Mouse (Mus musculus): ENCODE measurements around the gene Ms4a4b.
"Not testable (repeated sequence)": the region's sequence is repeated elsewhere in the genome, so short reads cannot be mapped to it uniquely, and the experiment has no call there.

The Ms4a4b gene

DNA sequence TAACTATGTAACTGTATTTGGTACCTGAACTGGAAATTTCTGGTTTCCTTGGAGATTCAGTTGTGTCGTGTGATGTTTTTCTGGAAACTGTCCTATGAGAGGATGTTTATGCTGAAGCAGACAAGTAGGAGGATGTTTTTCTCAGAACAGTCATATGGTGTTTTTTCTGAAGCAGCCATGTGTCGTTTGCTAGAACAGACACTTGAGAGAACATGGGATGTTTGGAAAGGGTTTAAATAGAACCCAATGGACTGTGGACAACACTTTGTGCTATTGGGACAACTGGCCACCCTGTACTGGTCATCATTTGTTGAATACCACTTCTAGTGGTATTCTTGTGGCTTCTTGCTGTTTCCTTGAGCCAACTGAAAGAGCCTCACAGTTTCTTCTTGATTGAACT lies 42.4 kb downstream of the Ms4a4b start, which contains the start of gene Gm8369:
Gene Gm8369, plus strand, starts transcription at position 193 of the 400 bp plus-strand sequence.
- DNase-seq (ENCODE audit: extremely low read depth, low read depth) = no peak

DNA sequence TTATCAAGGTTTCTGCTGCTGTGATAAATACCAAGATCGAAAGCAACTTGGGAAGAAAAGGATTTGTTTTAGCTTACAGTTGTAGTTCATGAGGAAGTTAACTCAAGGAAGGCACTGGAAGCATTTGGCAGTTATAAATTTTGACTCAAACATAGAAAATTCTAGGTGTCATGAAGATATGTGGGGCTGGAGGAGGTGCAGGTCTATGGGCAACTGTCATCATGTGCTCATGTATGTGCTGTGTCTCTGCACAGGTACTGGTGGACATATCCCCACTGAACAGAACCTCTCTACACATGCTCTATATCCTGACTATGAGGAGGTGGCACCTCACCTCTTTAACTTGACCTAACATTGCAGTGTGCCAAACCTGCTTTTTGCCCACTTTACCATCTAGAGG lies 43.2 kb downstream of the Ms4a4b start:
- no peak for DNase-seq (ENCODE audit: extremely low read depth, low read depth)

DNA sequence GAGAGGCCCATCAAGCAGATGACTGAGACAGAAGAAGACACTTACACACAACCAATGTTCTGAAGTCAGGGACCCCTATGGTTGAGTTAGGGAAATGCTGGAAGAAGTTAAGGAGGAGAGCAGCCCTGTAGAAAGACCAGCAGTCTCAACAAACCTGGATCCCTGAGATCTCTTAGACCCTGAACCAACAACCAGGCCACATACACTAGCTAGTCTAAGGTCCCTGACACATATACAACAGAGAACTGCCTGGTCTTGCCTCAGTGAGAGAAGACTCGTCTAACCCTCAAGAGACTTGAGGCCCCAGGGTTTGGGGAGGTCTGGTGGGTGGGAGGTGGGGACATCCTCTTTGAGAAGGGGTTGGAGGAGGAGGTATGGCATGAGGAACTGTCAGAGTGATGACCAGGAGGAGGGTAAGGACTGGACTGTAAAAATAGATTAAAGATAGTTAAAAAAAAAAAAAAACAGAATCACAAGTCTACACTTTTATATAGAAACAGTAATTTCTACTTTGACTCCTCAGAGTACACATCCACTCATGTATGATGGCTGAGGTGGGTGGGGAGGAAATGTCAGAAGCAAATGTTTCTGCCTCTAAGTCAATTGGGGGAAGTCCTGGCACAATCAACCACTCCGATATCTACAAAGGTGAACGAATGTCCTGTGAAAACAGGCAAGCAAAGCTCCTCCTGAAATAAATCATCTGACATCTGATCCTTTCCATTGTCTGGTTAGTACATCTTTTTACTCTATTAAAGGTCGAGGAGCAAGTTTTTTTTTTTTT lies 48.2 kb downstream of the Ms4a4b start:
- DNase-seq (ENCODE audit: extremely low read depth, low read depth) = no peak

DNA sequence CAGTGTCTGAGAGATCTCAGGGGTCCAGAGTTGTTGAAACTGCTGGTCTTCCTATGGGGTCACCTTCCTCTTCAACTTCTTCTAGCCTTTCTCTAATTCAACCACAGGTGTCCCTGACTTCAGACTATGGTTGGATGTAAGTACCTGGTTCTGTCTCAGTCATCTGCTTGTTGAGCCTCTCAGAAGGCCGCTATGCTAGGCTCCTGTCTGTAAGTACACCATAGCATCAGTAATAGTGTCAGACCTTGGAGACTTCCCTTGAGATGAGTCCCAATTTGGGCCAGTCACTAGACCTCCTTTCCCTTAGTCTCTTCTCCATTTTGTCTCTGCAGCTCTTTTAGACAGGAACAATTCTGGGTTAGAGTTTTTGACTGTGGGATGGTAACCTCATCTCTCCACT lies 49.3 kb downstream of the Ms4a4b start:
- DNase-seq (ENCODE audit: extremely low read depth, low read depth) = no peak

DNA sequence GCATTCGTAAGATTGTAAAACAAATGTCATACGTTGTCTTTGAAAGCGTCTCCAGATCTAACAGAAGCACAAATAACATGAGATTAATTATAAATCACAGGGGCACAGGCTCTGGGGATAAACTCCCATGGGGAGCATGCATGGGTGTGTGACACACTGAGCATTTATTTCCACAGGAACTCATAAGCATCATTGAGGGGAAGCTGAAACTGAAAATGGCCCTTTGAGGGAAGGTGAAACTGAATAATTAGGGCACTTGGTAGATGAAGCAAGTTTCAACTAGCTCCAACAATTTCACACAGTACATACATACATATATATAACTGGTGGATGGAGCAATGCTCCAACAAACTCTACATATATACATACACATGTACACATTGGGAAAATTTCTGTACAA lies 51.2 kb downstream of the Ms4a4b start:
- DNase-seq (ENCODE audit: extremely low read depth, low read depth) = no peak

DNA sequence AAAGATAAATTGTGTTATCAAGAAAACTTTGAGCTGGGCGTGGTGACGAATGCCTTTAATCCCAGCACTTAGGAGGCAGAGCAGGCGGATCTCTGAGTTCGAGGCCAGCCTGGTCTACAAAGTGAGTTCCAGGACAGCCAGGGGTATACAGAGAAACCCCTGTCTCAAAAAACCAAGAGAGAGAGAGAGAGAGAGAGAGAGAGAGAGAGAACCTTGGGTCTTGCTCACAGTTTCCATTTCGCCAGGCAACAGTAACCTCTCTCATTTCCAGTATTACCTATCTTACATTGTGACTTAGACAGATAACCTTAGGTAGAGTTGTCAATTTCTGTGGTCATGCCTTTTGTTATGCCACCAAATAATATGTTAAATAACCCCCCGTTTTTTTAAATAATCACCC lies 53.0 kb downstream of the Ms4a4b start:
- no peak for DNase-seq (ENCODE audit: extremely low read depth, low read depth)

DNA sequence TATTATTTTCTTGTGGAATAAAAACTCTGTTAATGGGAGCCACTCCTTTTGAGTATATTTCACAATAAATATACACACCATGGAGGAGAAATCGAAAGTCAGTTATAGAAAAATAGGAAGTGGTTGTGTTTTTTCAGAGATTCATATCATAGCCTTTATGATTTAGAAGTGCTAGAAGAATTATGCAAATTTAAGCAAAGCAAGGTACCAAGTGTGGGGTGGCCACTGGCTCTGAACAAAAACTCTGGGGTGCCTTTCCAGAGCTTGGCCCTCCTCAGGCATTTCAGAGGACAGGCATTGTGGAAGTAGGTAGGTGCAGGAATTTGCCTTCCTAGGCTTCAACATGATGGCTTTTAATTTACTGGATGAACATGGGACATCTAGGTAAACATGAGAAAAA lies 53.9 kb downstream of the Ms4a4b start:
- not testable (repeated sequence) for DNase-seq (ENCODE audit: extremely low read depth, low read depth)

DNA sequence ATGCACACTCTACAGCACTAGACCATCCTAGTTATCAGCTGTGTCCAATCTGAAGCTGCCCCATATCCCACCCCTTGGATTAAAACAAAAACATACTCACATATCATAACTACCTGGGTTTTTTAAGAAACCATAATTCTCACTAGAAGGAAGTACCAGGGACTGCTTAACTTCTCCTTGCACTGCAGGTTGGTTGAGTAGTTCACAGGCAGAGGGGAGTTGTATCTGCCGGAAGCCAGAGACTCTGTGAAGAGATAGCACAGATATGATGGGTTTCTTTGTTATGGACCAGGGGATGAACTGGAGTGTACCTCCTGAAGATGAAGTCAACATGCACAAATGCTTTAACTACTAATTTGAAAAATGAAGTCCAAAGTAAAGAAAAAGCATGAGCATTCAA lies 57.4 kb downstream of the Ms4a4b start:
- no peak for DNase-seq (ENCODE audit: extremely low read depth, low read depth)

DNA sequence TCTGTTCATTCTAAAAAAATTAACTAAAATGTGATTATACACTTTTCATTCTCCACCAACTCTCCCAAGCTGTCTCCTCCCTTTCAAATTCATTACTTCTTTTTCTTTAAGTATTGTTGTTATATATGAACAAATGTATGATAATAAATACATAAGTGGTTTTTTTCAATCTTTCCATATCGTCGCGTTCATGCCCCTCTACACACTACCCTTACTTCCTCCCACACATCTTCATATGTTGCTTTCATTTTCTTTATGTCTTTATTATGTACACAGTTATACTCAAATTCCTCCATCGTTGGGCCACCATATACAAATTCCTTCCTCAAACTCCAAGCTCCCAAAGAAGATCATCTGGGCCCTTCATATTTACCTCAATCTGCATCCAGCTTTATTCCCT lies 58.0 kb downstream of the Ms4a4b start:
- DNase-seq (ENCODE audit: extremely low read depth, low read depth) = no peak

DNA sequence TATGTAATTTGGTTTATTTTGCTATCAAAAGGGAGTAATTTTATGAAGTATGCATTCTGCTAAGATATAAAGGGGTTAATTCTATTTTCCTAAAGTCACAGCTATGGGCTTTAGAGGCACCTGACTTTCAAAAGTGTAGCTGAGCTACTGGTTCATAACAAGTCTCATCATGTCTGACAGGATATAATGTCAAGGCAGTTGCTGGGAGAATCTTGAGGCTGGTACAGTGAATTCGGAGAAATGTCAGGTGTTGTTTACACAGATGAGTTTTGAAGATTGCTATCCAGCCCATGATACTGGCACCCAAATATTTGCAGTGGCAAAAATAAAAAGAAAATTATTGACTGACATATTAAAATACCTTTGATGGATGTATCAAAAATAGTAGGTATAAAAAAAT lies 61.5 kb downstream of the Ms4a4b start:
- no peak for DNase-seq (ENCODE audit: extremely low read depth, low read depth)

DNA sequence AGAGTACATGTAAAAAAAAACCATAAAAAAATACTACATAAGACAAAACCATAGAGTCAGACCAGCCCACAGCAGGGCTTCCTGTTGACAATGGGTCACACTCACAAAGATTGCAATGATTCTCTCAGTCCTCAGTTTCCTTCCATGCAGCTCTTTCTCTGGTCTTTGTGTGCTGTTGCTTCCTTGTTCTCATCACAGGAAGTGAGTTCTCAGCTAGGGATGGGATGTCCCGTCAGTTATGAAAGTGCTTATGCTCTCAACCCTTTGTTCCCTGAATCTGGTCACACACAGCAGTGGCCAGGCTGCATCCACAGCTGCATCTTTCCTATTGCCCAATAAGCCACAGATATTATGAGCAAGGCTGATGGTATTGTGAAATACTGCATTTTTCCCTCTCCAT lies 70.1 kb downstream of the Ms4a4b start:
- no peak for DNase-seq (ENCODE audit: extremely low read depth, low read depth)

DNA sequence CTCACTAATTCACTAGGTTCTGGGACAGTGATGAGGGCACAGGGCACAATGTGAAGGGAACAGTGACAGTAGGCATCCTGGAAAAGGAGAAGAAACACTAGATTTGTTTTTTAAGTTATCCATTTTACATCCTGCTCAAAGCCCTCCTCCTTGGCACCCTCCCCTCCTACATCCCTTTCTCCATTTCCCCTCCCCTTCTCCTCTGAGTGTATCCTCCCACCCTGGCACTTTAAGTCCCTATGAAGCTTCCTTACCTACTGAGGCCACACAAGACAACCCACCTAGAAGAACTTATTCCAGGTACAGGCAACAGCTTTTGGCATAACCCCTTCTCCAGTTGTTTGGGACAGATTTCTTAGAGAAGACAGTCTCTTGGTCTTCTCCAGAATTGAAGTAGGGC lies 72.9 kb downstream of the Ms4a4b start, which contains the start of gene Ms4a6b:
Gene Ms4a6b, plus strand, starts transcription at position 267 of the 400 bp plus-strand sequence.
- no peak for DNase-seq (ENCODE audit: extremely low read depth, low read depth)

All from MEL-GATA-1-ER (cell line).